Mouse (Mus musculus) mesoderm, embryonic 11.5 days (tissue): ENCODE data around the gene Smad1.
"Not testable (repeated sequence)": the region's sequence is repeated elsewhere in the genome, so short reads cannot be mapped to it uniquely, and the experiment has no call there.

Experiments used
- DNase-seq: peaks from one replicate; pipeline ENCODE4 v3.0.0-alpha.2; 2012; ENCODE audit warnings: low read depth, low spot score

Smad1 gene

GRCm38 (mm10) chr8:79398994-79399650, at the start of gene Smad1:
Smad1 (minus strand) TSS chr8:79399518.
- peak; percentile 92 for DNase-seq

DNA sequence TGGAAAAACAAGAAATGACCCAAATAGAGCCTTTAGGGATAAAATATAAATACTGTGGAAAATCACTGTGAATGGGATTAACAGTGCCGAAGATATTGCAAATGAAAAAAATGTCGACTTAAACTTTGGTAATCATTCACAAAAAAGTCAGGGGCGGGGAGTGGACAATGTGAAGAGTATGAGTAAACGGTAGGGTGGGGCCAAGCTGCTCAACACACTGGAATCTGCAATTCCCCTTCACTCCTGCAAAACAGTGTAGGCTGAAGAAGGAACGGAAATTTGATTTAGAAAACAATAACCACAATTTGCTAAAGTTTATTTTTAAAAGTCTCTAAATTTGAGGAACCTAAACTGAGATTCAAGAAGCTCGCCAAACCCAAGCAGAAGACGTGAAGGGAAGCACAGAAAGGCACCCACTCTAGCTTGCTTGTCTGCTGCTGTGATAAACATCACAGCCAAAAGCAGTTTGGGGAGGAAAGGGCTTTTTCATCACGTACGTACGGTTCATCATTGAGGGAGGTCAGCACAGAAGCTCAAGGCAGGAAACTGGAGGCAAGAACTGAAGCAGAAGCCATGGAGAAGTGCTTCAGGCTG, 48.0 kb upstream of the Smad1 start:
- no peak for DNase-seq

DNA sequence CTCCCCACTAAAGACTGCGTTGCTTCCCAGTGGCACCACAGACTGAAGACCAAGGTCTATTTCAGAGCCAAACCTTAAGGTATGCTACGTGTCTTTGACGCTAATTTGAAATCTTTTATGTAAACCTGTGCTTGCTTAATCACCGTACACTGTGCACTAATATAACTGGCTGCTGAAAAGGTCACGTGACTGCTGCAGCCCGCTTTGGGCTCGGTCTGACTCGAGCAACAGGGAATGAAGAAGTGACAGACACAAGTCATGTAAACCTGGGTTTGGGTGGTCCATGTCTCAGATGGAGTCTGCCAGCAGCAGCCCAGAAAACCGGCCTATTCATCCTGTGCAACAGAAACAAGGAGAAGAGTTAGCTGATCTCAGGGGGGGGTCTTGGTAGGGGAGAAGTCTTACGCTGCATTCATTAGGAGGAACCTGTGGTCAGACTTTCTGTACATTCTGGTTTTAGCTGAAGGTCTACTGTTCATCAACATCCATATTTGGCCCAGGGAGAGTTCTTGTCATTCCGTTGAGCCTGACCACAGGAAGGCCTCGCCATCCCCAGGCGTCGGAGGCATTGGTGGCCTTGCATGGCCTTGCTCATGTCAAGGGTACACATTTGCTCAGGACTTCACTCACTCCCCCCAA, 44.3 kb upstream of the Smad1 start:
- no peak for DNase-seq

GRCm38 (mm10) chr8:79433953-79434500, 34.7 kb upstream of the Smad1 start:
- DNase-seq: no peak

DNA sequence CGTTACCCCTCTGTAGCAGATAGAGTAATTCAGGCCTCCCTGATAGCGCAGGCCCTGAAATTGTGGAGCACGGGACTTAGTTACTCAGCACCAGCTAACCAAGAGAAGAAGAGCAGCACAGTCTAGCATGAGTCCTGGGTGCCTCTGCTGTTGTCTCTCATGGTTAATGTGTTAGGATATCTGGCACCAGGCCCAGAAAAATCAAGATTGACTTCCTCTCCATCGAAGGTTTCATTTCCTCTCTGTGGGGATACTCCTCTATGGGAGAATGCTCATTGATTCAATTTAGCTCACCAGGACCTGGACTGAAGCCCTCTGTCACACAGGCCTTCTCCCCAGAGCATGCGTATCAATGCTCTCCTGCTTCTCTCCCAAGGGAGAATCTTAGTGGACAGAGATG, 15.6 kb upstream of the Smad1 start:
- no peak for DNase-seq

GRCm38 (mm10) chr8:79410501-79410900, 11.2 kb upstream of the Smad1 start:
- no peak for DNase-seq

- not testable (repeated sequence) for DNase-seq
Measured at GRCm38 (mm10) chr8:79407356-79407755, 8.0 kb upstream of the Smad1 start.

DNA sequence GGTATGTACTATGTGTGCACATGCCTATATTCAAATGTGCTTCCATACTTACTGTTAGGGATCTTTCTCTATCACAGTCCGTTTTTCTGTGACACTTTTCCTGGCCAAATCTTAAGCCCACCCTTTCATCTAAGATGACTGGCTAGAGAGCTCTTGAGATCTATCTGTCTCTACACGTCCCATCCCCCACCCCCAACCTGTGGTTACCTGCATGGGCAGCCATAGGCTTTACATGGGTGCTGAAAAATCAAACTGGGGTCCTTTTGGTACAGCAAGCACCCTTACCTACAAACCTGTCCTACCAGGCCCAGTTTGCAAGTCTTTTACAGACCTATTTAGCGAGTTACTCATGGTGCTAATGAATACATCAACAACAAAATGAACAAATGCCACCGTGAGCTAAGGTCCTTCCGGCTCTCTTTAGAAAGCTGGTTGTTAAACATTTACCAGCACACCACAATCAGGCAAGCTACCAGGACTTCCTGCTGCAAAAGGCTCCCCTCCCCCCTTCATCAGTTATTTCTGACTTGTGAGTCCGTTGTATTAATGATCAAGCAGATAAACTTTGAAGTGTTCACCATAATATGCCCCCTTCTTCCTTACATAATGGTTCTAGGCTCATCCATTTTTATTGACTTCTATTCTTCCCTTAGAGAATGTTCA, 5.7 kb upstream of the Smad1 start:
- no peak for DNase-seq

GRCm38 (mm10) chr8:79400671-79401070, 1.4 kb upstream of the Smad1 start:
- DNase-seq: no peak

GRCm38 (mm10) chr8:79398251-79398981, 902 bp downstream of the Smad1 start:
- DNase-seq: peak; percentile 79

DNA sequence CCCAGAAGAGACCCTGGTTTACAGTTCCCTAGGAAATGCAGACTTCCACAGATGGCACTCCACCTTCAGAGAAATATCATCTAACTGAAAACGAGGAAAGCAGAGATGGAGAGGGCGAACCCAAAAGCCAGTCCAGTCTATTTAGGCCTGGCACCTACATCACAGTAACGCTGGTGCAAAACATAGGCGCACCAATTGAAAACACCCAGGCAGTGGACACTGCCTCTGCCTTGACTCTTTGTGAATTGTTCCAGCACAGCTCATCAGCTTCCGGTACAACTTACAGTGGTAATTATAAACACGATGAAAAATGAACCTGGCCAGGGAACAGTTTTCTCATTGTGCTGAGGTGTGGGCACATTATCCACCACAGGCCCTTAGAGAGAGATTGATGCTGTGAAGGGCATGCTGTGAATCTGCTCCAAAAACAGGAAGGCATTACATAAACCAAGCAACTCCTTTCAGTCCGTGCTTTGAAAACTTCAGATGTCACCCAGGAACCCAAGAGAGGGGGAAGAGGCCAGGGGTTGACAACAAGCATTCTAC, 1.5 kb downstream of the Smad1 start:
- peak; percentile 42 for DNase-seq

GRCm38 (mm10) chr8:79396911-79397310, 2.4 kb downstream of the Smad1 start:
- peak; percentile 55 for DNase-seq

DNA sequence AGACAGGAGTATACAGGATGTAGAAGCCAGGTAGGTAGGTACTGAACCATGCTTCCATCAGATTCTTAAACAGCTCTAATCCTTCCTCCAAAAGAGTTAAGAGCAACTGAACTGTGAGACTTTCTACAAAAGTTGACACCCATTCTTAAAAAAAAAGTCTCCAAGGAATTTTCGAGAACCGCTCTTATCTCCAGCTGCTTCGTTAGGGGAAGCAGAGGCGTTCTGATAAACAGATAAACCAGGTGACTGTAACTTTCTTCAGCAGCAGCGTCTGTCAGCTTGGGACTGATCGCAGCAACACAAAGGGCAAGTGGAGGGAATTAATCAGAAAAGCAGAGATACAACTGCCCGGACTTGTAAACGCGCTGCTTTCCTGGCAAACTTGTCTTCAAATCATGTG, 5.3 kb downstream of the Smad1 start:
- no peak for DNase-seq

- no peak for DNase-seq
Measured at GRCm38 (mm10) chr8:79393215-79393614, 6.1 kb downstream of the Smad1 start.

- no peak for DNase-seq
Measured at GRCm38 (mm10) chr8:79392649-79393048, 6.7 kb downstream of the Smad1 start.

DNA sequence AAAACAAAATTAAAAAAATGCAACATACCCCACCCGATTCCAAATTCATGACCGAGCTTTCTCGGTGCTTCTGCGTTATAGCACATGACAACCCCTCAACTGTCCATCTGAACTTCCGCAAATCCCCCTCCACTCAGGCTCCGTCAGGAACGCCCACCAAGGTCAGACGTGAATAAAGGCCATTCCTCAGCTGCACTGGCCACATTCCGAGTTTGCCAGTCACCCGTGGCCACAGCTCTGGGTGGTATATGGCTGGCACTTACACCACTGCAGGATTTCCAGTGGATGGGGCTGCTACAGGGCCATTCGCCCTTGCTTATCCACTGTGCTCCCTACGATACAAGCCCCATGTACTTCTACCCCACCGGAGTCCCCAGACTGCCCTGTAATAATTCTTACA, 7.9 kb downstream of the Smad1 start:
- DNase-seq: no peak

DNA sequence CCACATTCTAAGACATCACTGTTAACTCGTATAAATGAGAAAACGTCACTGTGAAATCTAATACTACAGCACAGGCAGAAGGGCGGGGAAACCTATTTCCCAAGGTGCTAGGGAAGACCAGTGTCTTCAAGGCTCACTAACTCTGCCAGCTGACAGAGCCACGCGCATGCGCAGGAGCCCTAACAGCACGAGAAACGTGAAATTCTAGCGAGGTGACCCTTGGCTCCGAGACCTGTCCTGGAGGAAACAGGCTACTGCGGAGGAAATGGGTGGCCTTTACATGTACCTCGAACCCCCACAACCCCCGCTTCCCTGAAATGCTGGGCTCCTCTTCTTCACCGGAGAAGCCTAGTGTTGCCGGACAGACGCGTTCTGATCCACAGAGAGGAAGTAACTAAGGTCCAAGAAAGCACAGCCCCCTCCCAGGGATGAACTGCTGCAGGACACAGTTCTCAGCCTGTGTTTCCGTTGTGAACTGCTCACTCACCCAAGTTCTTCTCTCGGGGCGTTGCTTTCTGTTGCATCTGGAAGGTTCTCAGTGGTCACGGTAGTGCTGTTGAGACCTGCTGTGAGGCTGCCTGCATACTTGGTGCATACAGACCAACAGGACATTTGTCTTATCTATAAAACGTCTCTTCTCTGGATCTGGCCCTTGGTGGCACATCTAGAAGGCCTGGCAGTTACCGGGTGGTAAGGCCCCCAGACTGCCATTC, 10.1 kb downstream of the Smad1 start:
- DNase-seq: no peak

DNA sequence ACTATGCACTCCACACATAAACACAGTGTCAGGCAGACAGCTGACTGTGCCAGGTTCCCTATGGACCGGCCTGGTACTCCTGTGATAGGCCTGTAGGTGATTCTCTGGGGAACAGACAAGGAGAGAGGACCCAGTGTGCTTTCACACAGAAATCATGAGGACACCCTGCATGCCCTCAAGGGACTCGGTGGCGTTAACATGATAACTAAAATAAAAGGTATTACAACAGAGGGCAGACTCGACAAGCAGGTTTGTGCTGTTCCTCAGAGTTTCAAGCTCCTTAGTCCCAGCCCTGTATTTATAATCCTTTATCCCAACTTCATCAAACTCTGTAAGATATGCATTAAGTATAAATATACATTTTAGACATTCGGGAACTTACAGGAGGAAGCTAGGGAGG, 12.5 kb downstream of the Smad1 start:
- DNase-seq: no peak

- DNase-seq: no peak
Measured at GRCm38 (mm10) chr8:79386358-79386757, 13.0 kb downstream of the Smad1 start.
